Mouse (Mus musculus): ENCODE measurements around the gene Mmel1. TPM values are rescaled to one million over a fixed set of nuclear protein-coding genes. Genes with fewer than 3 reads are reported as not detected.

Gene Mmel1
- polyA plus RNA-seq, 1 experiment from 2014 or later, result 0.23 TPM

- ATAC-seq (replicated peaks; ENCODE audit: insufficient number of reproducible peaks, low FRiP score, low TSS enrichment), result no peak
- Histone ChIP-seq H3K4me1 (ENCODE audit: control insufficient read depth, insufficient read depth, low read length) (no peaks in the 10 kb centered on the region), H3K4me3 (ENCODE audit: low read depth, low read length) (no peak overlapping the region), H3K4me2 (no peak overlapping the region), H3K9ac (ENCODE audit: low read depth, low read length) (no peak overlapping the region), H3K36me3 (ENCODE audit: control insufficient read depth, insufficient read depth, low read length) (no peaks in the 10 kb centered on the region), H3K27me3 (ENCODE audit: control insufficient read depth, insufficient read depth, low read length) (peaks cover 20% of the 10 kb centered on the region), H3K9me3 (replicated peaks; ENCODE audit: control insufficient read depth, low read length) (no peaks in the 10 kb centered on the region), H3K27ac (ENCODE audit: low read depth, low read length) (no peak overlapping the region)
- WGBS (ENCODE audit: insufficient replicate concordance), result 73% methylated on average over 4 of the region's 4 CpGs
Measured at GRCm38 (mm10) chr4:154870721-154871120, 1.3 kb downstream of the Mmel1 start.

- Histone ChIP-seq H3K4me2 (no peak overlapping the region), H3K4me1 (ENCODE audit: control insufficient read depth, insufficient read depth, low read length) (no peaks in the 10 kb centered on the region), H3K27ac (ENCODE audit: low read depth, low read length) (no peak overlapping the region), H3K27me3 (ENCODE audit: control insufficient read depth, insufficient read depth, low read length) (peaks cover 20% of the 10 kb centered on the region), H3K9ac (ENCODE audit: low read depth, low read length) (no peak overlapping the region), H3K4me3 (ENCODE audit: low read depth, low read length) (no peak overlapping the region), H3K36me3 (ENCODE audit: control insufficient read depth, insufficient read depth, low read length) (no peaks in the 10 kb centered on the region), H3K9me3 (replicated peaks; ENCODE audit: control insufficient read depth, low read length) (no peaks in the 10 kb centered on the region)
- WGBS (ENCODE audit: insufficient replicate concordance), result 6% methylated on average over 13 of the region's 13 CpGs
- no peak for ATAC-seq (replicated peaks; ENCODE audit: insufficient number of reproducible peaks, low FRiP score, low TSS enrichment)
Measured at GRCm38 (mm10) chr4:154871757-154872251, 2.4 kb downstream of the Mmel1 start.

- no peak overlapping the region for H3K27ac ChIP-seq (ENCODE audit: low read depth, low read length)
- H3K4me1 ChIP-seq (ENCODE audit: control insufficient read depth, insufficient read depth, low read length), result no peaks in the 10 kb centered on the region
- H3K4me3 ChIP-seq (ENCODE audit: low read depth, low read length), result no peak overlapping the region
- 72% methylated on average over 6 of the region's 6 CpGs for WGBS (ENCODE audit: insufficient replicate concordance)
- peaks cover 20% of the 10 kb centered on the region for H3K27me3 ChIP-seq (ENCODE audit: control insufficient read depth, insufficient read depth, low read length)
- no peak for ATAC-seq (replicated peaks; ENCODE audit: insufficient number of reproducible peaks, low FRiP score, low TSS enrichment)
- H3K9ac ChIP-seq (ENCODE audit: low read depth, low read length), result no peak overlapping the region
- no peaks in the 10 kb centered on the region for H3K9me3 ChIP-seq (replicated peaks; ENCODE audit: control insufficient read depth, low read length)
- no peaks in the 10 kb centered on the region for H3K36me3 ChIP-seq (ENCODE audit: control insufficient read depth, insufficient read depth, low read length)
- H3K4me2 ChIP-seq, result no peak overlapping the region
Measured at GRCm38 (mm10) chr4:154873186-154873585, 3.8 kb downstream of the Mmel1 start.

DNA sequence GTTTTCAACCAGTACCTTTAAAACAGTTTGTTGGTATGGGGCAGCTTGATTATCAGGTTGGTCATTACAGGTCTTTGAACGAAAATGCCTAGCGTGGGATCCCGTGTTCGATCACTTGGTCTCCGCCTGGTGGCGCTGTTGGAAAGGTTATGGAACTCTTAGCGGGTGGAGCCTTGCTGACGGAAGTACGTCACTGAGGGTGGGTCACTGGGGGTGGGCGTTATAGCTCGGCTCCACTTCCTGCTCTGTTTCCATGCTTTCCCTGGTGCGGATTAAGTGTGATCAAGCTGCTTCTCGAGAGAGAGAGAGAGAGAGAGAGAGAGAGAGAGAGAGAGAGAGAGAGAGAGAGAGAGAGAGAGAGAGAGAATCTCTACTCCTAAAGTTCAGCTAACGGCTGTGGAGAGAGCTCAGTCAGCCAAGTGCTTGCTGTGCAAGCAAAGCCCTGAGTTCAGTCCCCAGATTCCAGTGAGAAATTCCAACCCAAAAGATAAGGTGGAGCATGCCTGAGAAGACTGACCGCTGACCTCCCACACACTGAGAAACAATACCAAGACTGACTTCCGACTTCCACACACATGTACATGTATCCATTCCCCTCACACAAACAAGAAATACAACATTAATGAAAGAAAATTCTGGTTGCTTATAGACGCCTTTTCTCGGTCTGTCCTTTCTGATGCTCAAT lies 8.6 kb downstream of the Mmel1 start:
- Histone ChIP-seq H3K36me3 (ENCODE audit: control insufficient read depth, insufficient read depth, low read length) (no peaks in the 10 kb centered on the region), H3K4me3 (ENCODE audit: low read depth, low read length) (peak overlapping the region; percentile 37), H3K9ac (ENCODE audit: low read depth, low read length) (peak overlapping the region; percentile 66), H3K4me2 (peak overlapping the region; percentile 62), H3K4me1 (ENCODE audit: control insufficient read depth, insufficient read depth, low read length) (peaks cover 14% of the 10 kb centered on the region), H3K9me3 (replicated peaks; ENCODE audit: control insufficient read depth, low read length) (no peaks in the 10 kb centered on the region), H3K27me3 (ENCODE audit: control insufficient read depth, insufficient read depth, low read length) (no peaks in the 10 kb centered on the region), H3K27ac (ENCODE audit: low read depth, low read length) (peak overlapping the region; percentile 91)
- WGBS (ENCODE audit: insufficient replicate concordance), result 7% methylated on average over 17 of the region's 18 CpGs
- ATAC-seq (replicated peaks; ENCODE audit: insufficient number of reproducible peaks, low FRiP score, low TSS enrichment), result peak; percentile 90

DNA sequence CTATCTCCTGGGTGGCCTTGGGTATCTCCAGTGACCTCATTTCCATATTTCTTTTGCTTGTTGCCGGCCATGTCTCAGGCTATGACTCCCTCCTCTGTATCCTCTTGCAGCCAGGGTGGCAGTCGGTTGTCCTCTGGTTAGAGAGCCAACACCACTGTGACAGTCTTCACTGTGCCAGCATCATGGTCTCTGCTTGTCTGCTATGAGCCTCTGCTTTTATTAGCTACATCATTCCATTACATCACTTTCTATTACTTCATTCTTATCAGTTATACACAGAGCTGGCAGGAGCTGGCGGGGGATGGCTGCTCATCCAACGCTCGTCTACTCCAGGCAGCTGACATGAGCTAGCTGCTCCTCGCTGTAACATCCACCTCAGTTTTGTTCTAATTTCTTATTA lies 11.3 kb downstream of the Mmel1 start:
- Histone ChIP-seq H3K9ac (ENCODE audit: low read depth, low read length) (peak overlapping the region; percentile 28; the same call in 1 of the 2 replicates), H3K4me2 (no peak overlapping the region), H3K36me3 (ENCODE audit: control insufficient read depth, insufficient read depth, low read length) (no peaks in the 10 kb centered on the region), H3K4me1 (ENCODE audit: control insufficient read depth, insufficient read depth, low read length) (peaks cover 14% of the 10 kb centered on the region), H3K27me3 (ENCODE audit: control insufficient read depth, insufficient read depth, low read length) (peaks cover 5% of the 10 kb centered on the region; the same call in 1 of the 2 replicates), H3K9me3 (replicated peaks; ENCODE audit: control insufficient read depth, low read length) (no peaks in the 10 kb centered on the region), H3K4me3 (ENCODE audit: low read depth, low read length) (no peak overlapping the region), H3K27ac (ENCODE audit: low read depth, low read length) (0 out of 2 replicates have a peak overlapping the region, but pooled peaks have one; percentile 50)
- 39% methylated on average over 6 of the region's 6 CpGs for WGBS (ENCODE audit: insufficient replicate concordance)
- no peak for ATAC-seq (replicated peaks; ENCODE audit: insufficient number of reproducible peaks, low FRiP score, low TSS enrichment)

GRCm38 (mm10) chr4:154882014-154882659 lies 12.8 kb downstream of the Mmel1 start:
- no peak overlapping the region for H3K9ac ChIP-seq (ENCODE audit: low read depth, low read length)
- no peak overlapping the region for H3K4me3 ChIP-seq (ENCODE audit: low read depth, low read length)
- no peak overlapping the region for H3K27ac ChIP-seq (ENCODE audit: low read depth, low read length)
- H3K27me3 ChIP-seq (ENCODE audit: control insufficient read depth, insufficient read depth, low read length), result peaks cover 7% of the 10 kb centered on the region; the same call in 1 of the 2 replicates
- 24% methylated on average over 14 of the region's 14 CpGs for WGBS (ENCODE audit: insufficient replicate concordance)
- H3K36me3 ChIP-seq (ENCODE audit: control insufficient read depth, insufficient read depth, low read length), result no peaks in the 10 kb centered on the region
- no peak for ATAC-seq (replicated peaks; ENCODE audit: insufficient number of reproducible peaks, low FRiP score, low TSS enrichment)
- H3K4me2 ChIP-seq, result no peak overlapping the region
- peaks cover 14% of the 10 kb centered on the region for H3K4me1 ChIP-seq (ENCODE audit: control insufficient read depth, insufficient read depth, low read length)
- no peaks in the 10 kb centered on the region for H3K9me3 ChIP-seq (replicated peaks; ENCODE audit: control insufficient read depth, low read length)

- ATAC-seq (replicated peaks; ENCODE audit: insufficient number of reproducible peaks, low FRiP score, low TSS enrichment), result no peak
- 78% methylated on average over 11 of the region's 11 CpGs for WGBS (ENCODE audit: insufficient replicate concordance)
- H3K27me3 ChIP-seq (ENCODE audit: control insufficient read depth, insufficient read depth, low read length), result peaks cover 7% of the 10 kb centered on the region; the same call in 1 of the 2 replicates
Measured at GRCm38 (mm10) chr4:154885416-154885815, 16.0 kb downstream of the Mmel1 start.

GRCm38 (mm10) chr4:154886876-154887592 lies 17.6 kb downstream of the Mmel1 start:
- Histone ChIP-seq H3K4me3 (ENCODE audit: low read depth, low read length) (no peak overlapping the region), H3K36me3 (ENCODE audit: control insufficient read depth, insufficient read depth, low read length) (no peaks in the 10 kb centered on the region), H3K9me3 (replicated peaks; ENCODE audit: control insufficient read depth, low read length) (no peaks in the 10 kb centered on the region), H3K27me3 (ENCODE audit: control insufficient read depth, insufficient read depth, low read length) (peaks cover 10% of the 10 kb centered on the region; the same call in 1 of the 2 replicates), H3K4me2 (no peak overlapping the region), H3K27ac (ENCODE audit: low read depth, low read length) (no peak overlapping the region), H3K9ac (ENCODE audit: low read depth, low read length) (no peak overlapping the region), H3K4me1 (ENCODE audit: control insufficient read depth, insufficient read depth, low read length) (no peaks in the 10 kb centered on the region)
- 57% methylated on average over 13 of the region's 13 CpGs for WGBS (ENCODE audit: insufficient replicate concordance)
- ATAC-seq (replicated peaks; ENCODE audit: insufficient number of reproducible peaks, low FRiP score, low TSS enrichment), result no peak

More at GRCm38 (mm10) chr4:154885416-154885815, 16.0 kb downstream of the Mmel1 start:
- Histone ChIP-seq H3K4me1 (ENCODE audit: control insufficient read depth, insufficient read depth, low read length) (peaks cover 4% of the 10 kb centered on the region; the same call in 1 of the 2 replicates), H3K36me3 (ENCODE audit: control insufficient read depth, insufficient read depth, low read length) (no peaks in the 10 kb centered on the region), H3K4me2 (no peak overlapping the region), H3K27ac (ENCODE audit: low read depth, low read length) (no peak overlapping the region), H3K9me3 (replicated peaks; ENCODE audit: control insufficient read depth, low read length) (no peaks in the 10 kb centered on the region), H3K4me3 (ENCODE audit: low read depth, low read length) (no peak overlapping the region), H3K9ac (ENCODE audit: low read depth, low read length) (no peak overlapping the region)

Data from heart, embryonic 11.5 days (tissue).